In genomic region chr12:16740059-16740458, GRCm38 (mm10) we compare ENCODE assay signal across 11 mouse cellular contexts.
A peak's percentile ranks its signal among the peaks of the same experiment; 100 is the strongest.
DNase-seq lines count a peak whose midpoint lies in the region; ATAC-seq and TF ChIP-seq lines count a peak whose summit lies in the region.
"Had no signal": no experiment of that assay in that cellular context is flagged by ENCODE, and none has a peak within 500 bp of the region (broad histone marks: within the 10 kb centered on the region; RNA-seq: fewer than 3 reads in every experiment).

No protein-coding gene starts in this region.

- no peak; the same call in 1 of the 2 replicates for ATAC-seq in heart, embryonic 15.5 days (replicated peaks; ENCODE audit: insufficient number of reproducible peaks, insufficient read depth, low FRiP score, low read depth)
- ATAC-seq in embryonic facial prominence, embryonic 11.5 days (replicated peaks; ENCODE audit: insufficient number of reproducible peaks, low FRiP score, low TSS enrichment, low read depth): no peak
- ATAC-seq in midbrain, embryonic 16.5 days: no peak
- no peak for ATAC-seq in monocyte, adult 5-6 weeks (replicated peaks; ENCODE audit: insufficient number of reproducible peaks, low FRiP score, low TSS enrichment, poor library complexity, severe bottlenecking)

- intact Hi-C loops in heart, postnatal 25 days (cut with DNase I): no loop called here
- intact Hi-C loops in left cerebral cortex, adult 2 months (cut with DNase I): no loop called here
- intact Hi-C loops in gastrocnemius, postnatal 14 days (cut with DNase I; ENCODE audit: low total_unique reads): no loop called here

- no peaks in the 10 kb centered on the region for H3K36me3 ChIP-seq in heart, embryonic 15.5 days
- no peaks in the 10 kb centered on the region for H3K36me3 ChIP-seq in embryonic facial prominence, embryonic 11.5 days (replicated peaks; ENCODE audit: control insufficient read depth, insufficient read depth, low read depth, low read length)
- no peaks in the 10 kb centered on the region for H3K36me3 ChIP-seq in midbrain, embryonic 16.5 days (ENCODE audit: control insufficient read depth, insufficient read depth, low read length)

- no peak for TF ChIP-seq CTCF in left cerebral cortex, adult 2 months (IDR thresholded peaks at IDR 0.05)

- H3K27me3 ChIP-seq in heart, embryonic 15.5 days: no peaks in the 10 kb centered on the region
- H3K27me3 ChIP-seq in embryonic facial prominence, embryonic 11.5 days (ENCODE audit: control insufficient read depth, insufficient read depth, low read length): no peaks in the 10 kb centered on the region
- no peaks in the 10 kb centered on the region for H3K27me3 ChIP-seq in midbrain, embryonic 16.5 days (ENCODE audit: control insufficient read depth, insufficient read depth, low read depth, low read length)

- H3K9ac ChIP-seq in heart, embryonic 15.5 days: no peak overlapping the region
- no peak overlapping the region for H3K9ac ChIP-seq in embryonic facial prominence, embryonic 11.5 days (replicated peaks; ENCODE audit: low read length)
- H3K9ac ChIP-seq in midbrain, embryonic 16.5 days (ENCODE audit: low read depth, low read length): peak overlapping the region; percentile 46; the same call in 1 of the 2 replicates

- no peaks in the 10 kb centered on the region for H3K9me3 ChIP-seq in heart, embryonic 15.5 days (replicated peaks)
- no peaks in the 10 kb centered on the region for H3K9me3 ChIP-seq in embryonic facial prominence, embryonic 11.5 days (replicated peaks; ENCODE audit: control insufficient read depth, low read length)
- no peaks in the 10 kb centered on the region for H3K9me3 ChIP-seq in midbrain, embryonic 16.5 days (replicated peaks; ENCODE audit: control insufficient read depth, low read length, poor library complexity, severe bottlenecking)

- WGBS in heart, embryonic 15.5 days: 26% methylated on average over 5 of the region's 5 CpGs
- 16% methylated on average over 5 of the region's 5 CpGs for WGBS in embryonic facial prominence, embryonic 11.5 days
- 26% methylated on average over 5 of the region's 5 CpGs for WGBS in midbrain, embryonic 16.5 days

- peaks cover 3% of the 10 kb centered on the region; the same call in 1 of the 2 replicates for H3K4me1 ChIP-seq in heart, embryonic 15.5 days (replicated peaks)
- no peaks in the 10 kb centered on the region for H3K4me1 ChIP-seq in embryonic facial prominence, embryonic 11.5 days (ENCODE audit: control insufficient read depth, insufficient read depth, low read length)
- no peaks in the 10 kb centered on the region for H3K4me1 ChIP-seq in midbrain, embryonic 16.5 days (ENCODE audit: control insufficient read depth, insufficient read depth, low read length)

- no peak overlapping the region for H3K27ac ChIP-seq in heart, embryonic 15.5 days
- H3K27ac ChIP-seq in embryonic facial prominence, embryonic 11.5 days (replicated peaks; ENCODE audit: low read depth, low read length): no peak overlapping the region
- no peak overlapping the region for H3K27ac ChIP-seq in midbrain, embryonic 16.5 days (ENCODE audit: low read length)
- no peak overlapping the region for H3K27ac ChIP-seq in left cerebral cortex, adult 2 months

- H3K4me2 ChIP-seq in heart, embryonic 15.5 days: peak overlapping the region; percentile 24; the same call in 1 of the 2 replicates
- no peak overlapping the region for H3K4me2 ChIP-seq in embryonic facial prominence, embryonic 11.5 days (ENCODE audit: low read depth, low read length)
- H3K4me2 ChIP-seq in midbrain, embryonic 16.5 days (ENCODE audit: low read length): peak overlapping the region; percentile 12; the same call in 1 of the 2 replicates

- H3K4me3 ChIP-seq in heart, embryonic 15.5 days: no peak overlapping the region
- no peak overlapping the region for H3K4me3 ChIP-seq in embryonic facial prominence, embryonic 11.5 days (ENCODE audit: low read depth, low read length)
- no peak overlapping the region for H3K4me3 ChIP-seq in midbrain, embryonic 16.5 days (ENCODE audit: low read depth, low read length)
- no peak overlapping the region for H3K4me3 ChIP-seq in left cerebral cortex, adult 2 months

- no peak for DNase-seq in heart, postnatal 25 days (ENCODE audit: low spot score)
- peak; percentile 62 for DNase-seq in Muller cell, postnatal 12 days (ENCODE audit: inconsistent ontology term)
- peak; percentile 36 for DNase-seq in embryonic facial prominence, embryonic 11.5 days (ENCODE audit: low spot score)
- DNase-seq in left cerebral cortex, adult 2 months (ENCODE audit: extremely low spot score in 1 of 2, low spot score in 2 of 2): no peak
- DNase-seq in gastrocnemius, postnatal 14 days: no peak
- DNase-seq: adrenal gland, adult 8-10 months; cerebellum, postnatal 36 days; liver had no signal

Comparison
In these comparisons a context has a peak if more than half of its experiments do, and no peak if none do; other contexts are left out.
1. DNase-seq: peak in Muller cell, postnatal 12 days (single experiment) and embryonic facial prominence, embryonic 11.5 days (single experiment); none in heart, postnatal 25 days (single experiment), left cerebral cortex, adult 2 months (0 of 2) and gastrocnemius, postnatal 14 days (single experiment).